Mouse (Mus musculus) frontal cortex, postnatal 10 days (tissue): Measurements from ENCODE around the gene Tmem102.

ENCODE experiments used
- DNase-seq, 2 experiments: peaks; one replicate each; pipeline ENCODE4 v3.0.0; 2022; ENCODE audit warnings: low spot score in 2 of 2, mixed read lengths in 1 of 2

Gene Tmem102

DNA sequence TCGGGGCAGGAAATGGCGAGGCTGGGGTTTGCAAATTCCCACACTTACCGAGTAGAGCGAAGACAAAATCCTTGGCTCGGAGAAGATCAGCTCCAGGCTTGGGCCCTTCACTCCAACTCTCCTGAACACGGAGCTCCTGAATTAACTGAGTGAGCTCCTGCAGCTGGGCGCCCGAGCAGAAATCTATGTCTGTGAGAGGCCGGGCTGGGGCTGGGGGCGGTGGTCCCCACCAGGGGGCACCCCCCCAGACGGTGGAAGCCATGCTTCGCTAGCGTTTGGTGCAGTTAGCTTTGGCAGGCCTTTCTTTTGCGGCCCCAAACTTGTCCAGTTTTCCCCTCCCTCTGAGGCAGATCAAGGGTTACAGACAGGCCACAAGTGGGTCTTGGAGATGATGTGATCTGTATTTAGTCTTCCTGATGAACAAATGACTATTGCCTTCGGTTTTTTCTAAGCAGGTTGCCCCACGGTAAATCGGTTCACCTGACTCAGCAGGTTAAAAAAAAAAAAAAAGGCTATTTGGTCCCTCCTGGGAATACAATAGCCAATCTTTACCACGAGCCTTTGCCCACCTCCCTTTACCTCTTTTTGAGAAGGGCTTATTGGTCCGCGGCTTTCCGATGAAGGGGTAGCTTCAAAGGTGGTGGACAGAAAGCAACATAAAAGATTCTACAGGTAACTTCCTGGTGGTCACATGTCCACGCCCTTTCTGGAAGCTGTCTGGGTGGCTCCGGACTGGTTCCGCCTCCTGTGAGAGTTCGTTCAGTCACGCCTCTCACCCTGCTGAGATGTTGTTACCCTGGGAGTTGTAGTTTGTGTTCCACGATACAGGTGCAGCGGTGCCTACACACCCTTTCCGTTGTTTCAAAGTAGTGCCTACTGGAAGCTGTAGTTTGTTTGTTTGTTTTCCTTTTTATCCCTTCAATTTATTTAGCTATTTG, at the start of gene Tmem102:
Gene Tmem102, minus strand, starts transcription at position 653 of the 938 bp plus-strand sequence.
- no peak for DNase-seq

- DNase-seq, result no peak
These were observed 49.3 kb upstream of the Tmem102 start for GRCm38 (mm10) chr11:69854680-69855079.

DNA sequence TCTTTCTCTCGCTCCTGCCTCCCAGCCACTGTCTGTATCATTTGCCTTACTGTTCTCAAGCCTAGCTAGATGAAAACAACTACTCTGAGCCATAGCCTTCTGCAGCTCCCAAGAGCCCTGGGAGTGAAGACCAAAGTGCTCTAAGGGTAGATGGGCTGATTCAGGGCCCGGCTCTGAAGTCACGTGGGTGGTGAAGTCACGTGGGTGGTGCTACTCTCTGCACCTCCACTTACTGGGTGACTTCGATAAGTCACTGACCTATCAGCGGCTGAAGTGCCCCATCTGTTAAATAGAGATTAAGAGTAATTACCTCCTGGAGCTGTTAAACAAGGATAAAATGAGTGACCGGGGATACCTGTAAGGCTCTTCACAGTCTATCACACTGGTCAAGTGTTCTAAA, 48.6 kb upstream of the Tmem102 start:
- no peak for DNase-seq

DNA sequence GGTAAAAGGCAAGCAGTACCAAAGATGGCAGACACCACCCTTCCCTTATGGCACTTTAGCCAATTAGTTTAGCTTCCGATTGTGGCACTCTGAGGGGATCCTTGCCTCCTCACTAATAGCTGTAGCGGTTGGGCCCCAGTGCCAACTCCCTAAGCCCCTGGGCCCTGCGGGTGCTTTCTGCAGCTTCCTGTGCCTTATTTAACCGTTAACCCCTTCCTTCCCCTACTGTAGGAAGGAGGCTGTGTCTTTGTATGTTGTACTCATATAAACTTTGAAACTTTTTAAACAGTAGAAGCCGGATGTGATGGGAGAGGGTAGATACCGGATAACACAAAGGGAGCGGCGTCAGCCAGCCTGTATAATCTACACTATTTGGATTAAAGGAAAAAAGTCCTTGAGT, 45.3 kb upstream of the Tmem102 start:
- no peak for DNase-seq

DNA sequence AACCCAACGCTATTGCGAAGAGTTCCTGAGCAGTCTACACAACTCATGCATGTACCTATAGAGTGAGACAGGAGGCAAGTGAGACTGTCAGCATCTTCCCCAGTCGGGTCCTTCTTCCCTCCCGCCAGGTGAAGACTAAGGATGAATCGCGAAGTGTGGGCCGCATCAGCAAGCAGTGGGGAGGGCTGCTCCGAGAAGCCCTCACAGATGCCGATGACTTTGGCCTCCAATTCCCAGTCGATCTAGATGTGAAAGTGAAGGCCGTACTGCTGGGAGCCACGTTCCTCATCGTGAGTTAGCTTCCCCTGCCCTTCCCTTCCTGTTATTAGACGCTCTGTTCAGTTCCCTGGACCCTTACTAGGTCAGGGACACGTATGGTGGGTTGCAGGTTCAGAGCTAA, 44.5 kb upstream of the Tmem102 start:
- DNase-seq, result no peak

GRCm38 (mm10) chr11:69849128-69849527, 43.7 kb upstream of the Tmem102 start:
- no peak for DNase-seq

GRCm38 (mm10) chr11:69848021-69848420, 42.6 kb upstream of the Tmem102 start:
- DNase-seq, result no peak

DNA sequence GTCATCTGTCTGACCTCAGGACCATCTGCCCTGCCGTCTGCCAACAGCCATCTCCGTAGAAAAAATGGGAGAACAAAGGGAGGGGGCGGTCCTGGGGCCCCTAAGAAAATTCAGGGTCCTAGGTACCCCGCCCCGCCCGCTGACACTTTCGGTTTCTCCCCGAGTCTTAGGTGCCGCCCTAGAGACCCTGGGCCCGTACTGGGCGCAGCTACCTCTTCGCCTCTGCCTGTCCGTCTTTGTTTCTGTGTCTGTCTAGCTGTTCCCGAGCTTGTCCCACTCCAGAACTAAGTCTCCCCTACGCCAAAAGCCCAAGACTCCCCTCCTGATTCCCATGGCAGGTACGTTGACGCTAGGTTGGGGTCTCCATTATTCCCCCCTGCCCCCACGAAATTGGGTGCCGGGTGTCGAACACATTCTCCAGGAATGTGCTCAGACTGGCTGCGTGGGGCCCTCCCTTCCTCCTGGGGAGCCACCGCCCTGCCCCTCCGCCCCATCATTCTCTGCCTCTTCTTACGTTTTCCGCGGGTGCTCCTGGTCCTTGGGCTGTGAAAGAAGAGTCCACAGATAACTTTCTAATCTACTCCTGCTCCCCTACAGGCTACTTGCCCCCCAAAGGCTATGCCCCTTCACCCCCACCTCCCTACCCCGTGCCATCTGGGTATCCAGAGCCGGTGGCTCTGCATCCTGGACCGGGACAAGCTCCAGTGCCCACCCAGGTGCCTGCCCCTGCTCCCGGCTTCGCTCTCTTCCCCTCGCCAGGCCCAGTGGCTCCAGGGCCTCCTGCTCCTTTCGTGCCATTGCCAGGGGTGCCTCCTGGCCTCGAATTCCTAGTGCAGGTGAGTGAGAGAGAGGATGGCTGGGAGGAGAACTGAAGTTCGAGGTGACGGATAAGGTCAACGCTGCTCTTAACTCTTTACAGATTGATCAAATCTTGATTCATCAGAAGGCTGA, 41.6 kb upstream of the Tmem102 start:
- DNase-seq, result no peak

DNA sequence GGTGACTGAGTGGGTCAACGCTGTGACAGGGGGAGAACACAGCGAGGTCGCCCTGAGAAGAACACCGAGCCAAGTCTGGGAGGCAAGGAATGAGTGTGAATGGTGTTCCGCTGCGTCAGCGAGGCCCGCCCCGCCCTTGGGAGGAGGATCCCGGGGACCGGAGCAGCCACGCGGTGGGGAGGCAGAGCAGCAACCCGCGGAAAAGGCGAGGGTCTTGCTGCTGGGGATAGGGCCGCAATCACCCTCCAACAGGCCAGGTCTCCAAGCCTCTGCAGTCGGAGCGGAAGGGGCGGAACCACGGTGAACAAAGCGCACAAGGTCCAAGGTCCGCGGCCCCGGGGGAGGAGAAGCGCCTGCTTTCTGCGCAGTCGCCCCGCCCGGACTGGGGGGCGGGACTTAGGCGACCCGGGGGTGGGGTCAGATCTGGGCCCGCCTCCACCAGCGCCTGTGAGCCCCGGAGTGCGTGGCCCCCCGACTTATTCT, 40.8 kb upstream of the Tmem102 start, which contains the start of gene Plscr3:
Gene Plscr3, plus strand, starts transcription at position 179 of the 483 bp plus-strand sequence.
- peak; percentile 83 to 87 for DNase-seq

- DNase-seq, result no peak
These were observed 33.3 kb upstream of the Tmem102 start for GRCm38 (mm10) chr11:69838714-69839104.

GRCm38 (mm10) chr11:69837952-69838713, 32.7 kb upstream of the Tmem102 start, which contains the start of gene Tmem256:
Tmem256 (plus strand) TSS chr11:69838514.
- peak; percentile 96 to 97 for DNase-seq

DNA sequence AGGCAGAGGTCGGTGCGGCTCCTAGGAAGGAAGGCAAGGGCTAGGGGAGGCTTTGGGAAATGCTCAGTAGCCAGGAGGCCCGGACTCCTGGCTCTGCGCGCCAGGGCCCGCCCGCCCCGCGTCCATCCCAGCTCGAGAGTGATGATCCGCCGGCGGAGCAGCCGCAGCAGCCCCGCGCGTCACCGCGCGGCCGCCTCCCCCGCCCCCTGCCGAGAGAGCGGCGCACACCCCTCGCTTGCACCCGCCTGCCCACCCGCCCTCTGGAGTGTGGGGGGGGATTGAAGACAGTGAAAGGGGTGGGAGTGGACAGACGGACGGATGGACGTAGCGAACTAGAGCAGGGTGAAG, 32.2 kb upstream of the Tmem102 start, which contains the start of gene Nlgn2:
Gene Nlgn2, minus strand, starts transcription at position 181 of the 348 bp plus-strand sequence.
- no peak for DNase-seq

GRCm38 (mm10) chr11:69836703-69837576, 31.5 kb upstream of the Tmem102 start:
- DNase-seq, result peak; percentile 50 to 54

GRCm38 (mm10) chr11:69835966-69836335, 30.5 kb upstream of the Tmem102 start:
- DNase-seq, result no peak

GRCm38 (mm10) chr11:69835326-69835965, 30.0 kb upstream of the Tmem102 start:
- DNase-seq, result no peak

DNA sequence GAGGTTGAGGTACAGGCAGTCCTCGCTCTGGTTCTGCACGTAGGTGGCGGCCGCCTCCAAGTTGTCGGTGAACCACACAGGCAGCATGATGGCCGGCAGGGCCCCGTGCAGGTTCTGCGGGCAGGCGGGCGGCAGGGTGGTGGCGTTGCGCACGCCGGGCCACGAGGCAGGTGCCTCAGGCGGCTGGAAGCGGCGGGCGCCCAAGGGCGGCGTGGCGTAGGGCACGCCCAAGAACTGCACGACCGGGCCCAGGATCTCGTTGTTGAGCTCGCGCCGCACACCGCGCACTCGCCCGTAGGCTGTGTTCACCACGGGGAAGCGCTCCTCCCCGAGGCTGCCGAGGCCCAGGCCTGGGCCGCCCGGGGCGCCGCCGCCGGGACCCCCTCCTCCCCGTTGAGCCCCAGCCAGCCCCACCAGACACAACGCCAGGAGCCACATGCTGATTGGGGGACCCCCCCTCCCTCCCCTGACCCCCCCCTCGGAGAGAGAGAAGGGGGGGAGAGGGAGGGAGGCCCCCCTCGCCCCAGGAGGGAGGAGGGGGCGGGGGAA, 28.7 kb upstream of the Tmem102 start:
- no peak for DNase-seq

- no peak for DNase-seq
These were observed 28.1 kb upstream of the Tmem102 start for GRCm38 (mm10) chr11:69833554-69833953.

DNA sequence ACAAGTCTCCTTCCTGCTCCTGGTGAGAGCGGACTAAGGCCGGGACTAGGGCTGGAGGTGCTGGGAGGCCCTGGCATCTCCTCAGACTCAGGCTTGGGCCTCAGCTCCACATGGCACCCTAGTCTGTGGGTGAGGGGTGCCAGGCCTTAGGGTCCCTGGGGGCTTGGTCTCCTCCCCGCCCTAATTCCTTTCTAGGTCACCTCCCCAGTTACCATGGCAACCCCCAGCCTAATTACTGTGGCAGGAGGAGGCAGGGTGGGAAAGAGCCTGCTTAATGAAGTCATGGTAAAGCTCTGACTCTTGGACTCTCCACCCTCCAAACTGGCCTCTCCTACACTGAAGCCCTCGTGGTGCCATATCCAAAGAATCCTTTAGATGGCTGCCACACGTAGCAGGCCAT, 23.4 kb upstream of the Tmem102 start:
- no peak for DNase-seq

DNA sequence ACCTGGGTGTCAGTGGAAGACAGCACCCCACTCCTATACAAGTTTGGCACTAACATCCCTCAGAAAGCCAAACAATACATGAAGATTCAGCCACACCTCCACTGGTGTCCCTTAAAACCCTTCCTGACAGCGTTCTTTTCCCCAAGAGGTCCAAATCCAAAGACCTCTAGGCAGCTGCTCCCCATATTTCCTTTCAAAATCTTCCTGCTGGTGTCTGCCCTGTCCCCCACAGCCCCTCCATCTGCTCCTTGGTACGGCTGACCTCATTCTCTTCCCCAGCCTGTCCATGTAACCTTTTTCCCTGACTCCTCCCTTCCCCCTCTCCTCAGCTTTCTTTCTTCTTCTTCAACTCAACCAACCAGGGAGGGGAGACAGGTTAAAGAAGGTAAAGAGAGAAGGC, 18.0 kb upstream of the Tmem102 start:
- DNase-seq, result no peak
